33 mouse cellular contexts compared by ENCODE assay signal in genomic region chr3:89113058-89113457, GRCm38 (mm10). TPM values are rescaled to one million over a fixed set of nuclear protein-coding genes. Genes with fewer than 3 reads are reported as not detected.
DNase-seq lines count a peak whose midpoint lies in the region; ATAC-seq and TF ChIP-seq lines count a peak whose summit lies in the region.
"Had no signal": no experiment of that assay in that cellular context is flagged by ENCODE, and none has a peak within 500 bp of the region (broad histone marks: within the 10 kb centered on the region; RNA-seq: fewer than 3 reads in every experiment).

No protein-coding gene starts in this region.

- WGBS in intestine, embryonic 14.5 days, result 69% methylated on average over 4 of the region's 4 CpGs
- 44% methylated on average over 4 of the region's 4 CpGs for WGBS in intestine, postnatal 0 days
- WGBS in hindbrain, embryonic 11.5 days, result 87% methylated on average over 4 of the region's 4 CpGs

- TF ChIP-seq CTCF in intestine, postnatal 0 days (IDR thresholded peaks at IDR 0.05; ENCODE audit: low read depth), result no peak

- no peak overlapping the region for H3K9ac ChIP-seq in intestine, embryonic 14.5 days (ENCODE audit: low read length)
- no peak overlapping the region for H3K9ac ChIP-seq in intestine, postnatal 0 days (ENCODE audit: low read depth, low read length)
- no peak overlapping the region for H3K9ac ChIP-seq in hindbrain, embryonic 11.5 days (ENCODE audit: low read depth, low read length)
- H3K9ac ChIP-seq: heart, embryonic 13.5 days; hindbrain, embryonic 13.5 days; midbrain, embryonic 15.5 days; neural tube, embryonic 13.5 days had no signal

- no peak overlapping the region for H3K27ac ChIP-seq in intestine, embryonic 14.5 days (ENCODE audit: low read depth)
- H3K27ac ChIP-seq in intestine, postnatal 0 days (ENCODE audit: low read depth, low read length), result no peak overlapping the region
- H3K27ac ChIP-seq in hindbrain, embryonic 11.5 days (ENCODE audit: low read depth, low read length), result no peak overlapping the region
- H3K27ac ChIP-seq: forebrain, embryonic 10.5 days; heart, adult 2 months; heart, embryonic 13.5 days; hindbrain, embryonic 13.5 days; midbrain, embryonic 15.5 days; neural tube, embryonic 13.5 days had no signal

- H3K9me3 ChIP-seq in intestine, embryonic 14.5 days (ENCODE audit: control insufficient read depth, low read length), result no peaks in the 10 kb centered on the region
- H3K9me3 ChIP-seq in intestine, postnatal 0 days (ENCODE audit: control insufficient read depth), result no peaks in the 10 kb centered on the region
- no peaks in the 10 kb centered on the region for H3K9me3 ChIP-seq in hindbrain, embryonic 11.5 days (ENCODE audit: control insufficient read depth, low read length)
- H3K9me3 ChIP-seq: forebrain, embryonic 10.5 days; G1E; heart, embryonic 13.5 days; hindbrain, embryonic 13.5 days; megakaryocyte, embryonic 14.5 days; midbrain, embryonic 15.5 days; neural tube, embryonic 13.5 days had no signal

- ATAC-seq in intestine, embryonic 14.5 days (replicated peaks; ENCODE audit: low FRiP score, low TSS enrichment, low read depth), result peak; percentile 50; the same call in 1 of the 2 replicates
- peak; percentile 82 for ATAC-seq in intestine, postnatal 0 days
- no peak for ATAC-seq in hindbrain, embryonic 11.5 days (ENCODE audit: low FRiP score)
- ATAC-seq: activated CD4-positive, CD25-positive, alpha-beta regulatory T cell, adult 4 months; forebrain, embryonic 16.5 days; midbrain, embryonic 15.5 days had no signal

- no peaks in the 10 kb centered on the region for H3K4me1 ChIP-seq in intestine, embryonic 14.5 days (replicated peaks; ENCODE audit: control insufficient read depth, insufficient read depth, low read length)
- H3K4me1 ChIP-seq in intestine, postnatal 0 days (replicated peaks; ENCODE audit: control insufficient read depth, insufficient read depth, low read length), result no peaks in the 10 kb centered on the region
- H3K4me1 ChIP-seq in hindbrain, embryonic 11.5 days (replicated peaks; ENCODE audit: control insufficient read depth, insufficient read depth, low read length), result no peaks in the 10 kb centered on the region
- H3K4me1 ChIP-seq: forebrain, embryonic 10.5 days; heart, embryonic 13.5 days; hindbrain, embryonic 13.5 days; midbrain, embryonic 15.5 days; neural tube, embryonic 13.5 days had no signal

- no peaks in the 10 kb centered on the region for H3K27me3 ChIP-seq in intestine, embryonic 14.5 days (replicated peaks; ENCODE audit: control insufficient read depth, insufficient read depth, low read length)
- H3K27me3 ChIP-seq in intestine, postnatal 0 days (replicated peaks; ENCODE audit: control insufficient read depth, insufficient read depth, low read length), result no peaks in the 10 kb centered on the region
- H3K27me3 ChIP-seq in hindbrain, embryonic 11.5 days (ENCODE audit: control insufficient read depth, insufficient read depth, low read length), result no peaks in the 10 kb centered on the region
- H3K27me3 ChIP-seq: heart, embryonic 13.5 days; hindbrain, embryonic 13.5 days; midbrain, embryonic 15.5 days; neural tube, embryonic 13.5 days had no signal

- peak; percentile 67 for DNase-seq in kidney, adult 9 months
- DNase-seq in kidney, postnatal 4 days, result no peak
- DNase-seq in intestine, embryonic 14.5 days (ENCODE audit: low spot score), result peak; percentile 50
- peak; percentile 30 to 66 for DNase-seq in kidney, postnatal 36 days
- DNase-seq in hindbrain, embryonic 11.5 days (ENCODE audit: low spot score), result no peak
- no peak for DNase-seq in lung, postnatal 14 days
- DNase-seq in cerebellum, adult 9-10 months, result no peak
- DNase-seq: adrenal gland, postnatal 10 days; B cell, adult 2 months; cerebellum, adult 9-11 months; gastrocnemius, postnatal 10 days; heart, adult 2 months; heart, postnatal 14 days; layer of hippocampus, postnatal 36 days; lung, adult 18-20 months; retina, postnatal 1 day; right cerebral cortex, postnatal 25 days had no signal

- H3K4me3 ChIP-seq in intestine, embryonic 14.5 days (ENCODE audit: low read depth, low read length), result no peak overlapping the region
- H3K4me3 ChIP-seq in intestine, postnatal 0 days (ENCODE audit: low read depth, low read length), result no peak overlapping the region
- H3K4me3 ChIP-seq in hindbrain, embryonic 11.5 days (ENCODE audit: low read depth, low read length), result no peak overlapping the region
- H3K4me3 ChIP-seq: forebrain, embryonic 10.5 days; heart, adult 2 months; heart, embryonic 13.5 days; hindbrain, embryonic 13.5 days; megakaryocyte, embryonic 14.5 days; midbrain, embryonic 15.5 days; neural tube, embryonic 13.5 days had no signal

- H3K36me3 ChIP-seq in intestine, embryonic 14.5 days (ENCODE audit: control insufficient read depth, insufficient read depth, low read length), result no peaks in the 10 kb centered on the region
- H3K36me3 ChIP-seq in intestine, postnatal 0 days (ENCODE audit: control insufficient read depth, insufficient read depth), result no peaks in the 10 kb centered on the region
- no peaks in the 10 kb centered on the region for H3K36me3 ChIP-seq in hindbrain, embryonic 11.5 days (ENCODE audit: control insufficient read depth, insufficient read depth, low read length)
- H3K36me3 ChIP-seq: forebrain, embryonic 10.5 days; G1E; heart, embryonic 13.5 days; hindbrain, embryonic 13.5 days; midbrain, embryonic 15.5 days; neural tube, embryonic 13.5 days had no signal

- H3K4me2 ChIP-seq in intestine, embryonic 14.5 days (ENCODE audit: low read length), result no peak overlapping the region
- H3K4me2 ChIP-seq in intestine, postnatal 0 days (replicated peaks; ENCODE audit: low read depth), result no peak overlapping the region
- H3K4me2 ChIP-seq in hindbrain, embryonic 11.5 days (replicated peaks; ENCODE audit: low read depth, low read length), result no peak overlapping the region
- H3K4me2 ChIP-seq: heart, embryonic 13.5 days; hindbrain, embryonic 13.5 days; midbrain, embryonic 15.5 days; neural tube, embryonic 13.5 days had no signal

RNA-seq across cellular contexts. Expression of gene Fdps, which starts 11.3 kb away (rescaled TPM):
- 352 and 412 TPM in 2 replicates for polyA plus RNA-seq in intestine, embryonic 14.5 days (2014; fragmentation: Nextera tagmentation; extraction: Ambion mirVana)
- polyA plus RNA-seq in intestine, postnatal 0 days (2015; fragmentation: Nextera tagmentation; extraction: Ambion mirVana), result 138 and 154 TPM in 2 replicates
- 390 and 392 TPM in 2 replicates for polyA plus RNA-seq in hindbrain, embryonic 11.5 days (2014; fragmentation: Nextera tagmentation; extraction: Ambion mirVana)

RNA-seq across cellular contexts. Expression of gene Gm43738, which starts 12.2 kb away (rescaled TPM):
- 0.20 TPM in 1 of 2 replicates, not detected in the other for polyA plus RNA-seq in intestine, embryonic 14.5 days (2014; fragmentation: Nextera tagmentation; extraction: Ambion mirVana)
- not detected in 2 replicates for polyA plus RNA-seq in intestine, postnatal 0 days (2015; fragmentation: Nextera tagmentation; extraction: Ambion mirVana)
- polyA plus RNA-seq in hindbrain, embryonic 11.5 days (2014; fragmentation: Nextera tagmentation; extraction: Ambion mirVana), result 0.08 TPM in 1 of 2 replicates, not detected in the other
- polyA plus RNA-seq: cortical plate, adult 2 months; embryonic facial prominence, embryonic 11.5 days; forebrain, embryonic 10.5 days; forebrain, embryonic 16.5 days; heart, adult 2 months; heart, embryonic 13.5 days; hindbrain, embryonic 13.5 days; limb, embryonic 11.5 days; midbrain, embryonic 15.5 days; neural tube, embryonic 13.5 days; spleen, adult 2 months; testis, adult 2 months; urinary bladder, adult 2 months had no signal

RNA-seq across cellular contexts. Expression of gene Rusc1, which starts 19.9 kb away (rescaled TPM):
- 18.7 and 22.2 TPM in 2 replicates for polyA plus RNA-seq in intestine, embryonic 14.5 days (2014; fragmentation: Nextera tagmentation; extraction: Ambion mirVana)
- 29.0 and 32.5 TPM in 2 replicates for polyA plus RNA-seq in intestine, postnatal 0 days (2015; fragmentation: Nextera tagmentation; extraction: Ambion mirVana)
- polyA plus RNA-seq in hindbrain, embryonic 11.5 days (2014; fragmentation: Nextera tagmentation; extraction: Ambion mirVana), result 28.7 and 35.4 TPM in 2 replicates

RNA-seq across cellular contexts. Expression of gene Pklr, which starts 22.9 kb away (rescaled TPM):
- polyA plus RNA-seq in intestine, embryonic 14.5 days (2014; fragmentation: Nextera tagmentation; extraction: Ambion mirVana), result 13.3 and 15.8 TPM in 2 replicates
- 91.8 and 103 TPM in 2 replicates for polyA plus RNA-seq in intestine, postnatal 0 days (2015; fragmentation: Nextera tagmentation; extraction: Ambion mirVana)
- polyA plus RNA-seq in hindbrain, embryonic 11.5 days (2014; fragmentation: Nextera tagmentation; extraction: Ambion mirVana), result 1.6 and 2.0 TPM in 2 replicates
- polyA plus RNA-seq: activated CD4-positive, CD25-positive, alpha-beta regulatory T cell, adult 4 months; testis, adult 2 months; urinary bladder, adult 2 months had no signal

RNA-seq across cellular contexts. Expression of gene Hcn3, which starts 46.9 kb away (rescaled TPM):
- polyA plus RNA-seq in intestine, embryonic 14.5 days (2014; fragmentation: Nextera tagmentation; extraction: Ambion mirVana), result 1.8 and 2.5 TPM in 2 replicates
- 1.1 TPM in 2 replicates for polyA plus RNA-seq in intestine, postnatal 0 days (2015; fragmentation: Nextera tagmentation; extraction: Ambion mirVana)
- 3.6 and 4.5 TPM in 2 replicates for polyA plus RNA-seq in hindbrain, embryonic 11.5 days (2014; fragmentation: Nextera tagmentation; extraction: Ambion mirVana)

Comparison
In these comparisons a context has a peak if more than half of its experiments do, and no peak if none do; other contexts are left out.
1. DNase-seq: peak in kidney, adult 9 months (single experiment), intestine, embryonic 14.5 days (single experiment) and kidney, postnatal 36 days (2 of 2); none in kidney, postnatal 4 days (0 of 2), hindbrain, embryonic 11.5 days (single experiment), lung, postnatal 14 days (single experiment) and cerebellum, adult 9-10 months (single experiment).